Mouse (Mus musculus) hindbrain, embryonic 15.5 days (tissue): ENCODE results near the gene Nlrp6. TPM values are rescaled to one million over a fixed set of nuclear protein-coding genes. Genes with fewer than 3 reads are reported as not detected.
"Not testable (repeated sequence)": the region's sequence is repeated elsewhere in the genome, so short reads cannot be mapped to it uniquely, and the experiment has no call there.

Experiments
- ATAC-seq: fragments of 200-750 bp; cut with Nextera tagmentation; 2 replicates; pipeline ENCODE4 v1.8.0; 2017; ENCODE audit warnings: low read depth, moderate number of reproducible peaks, moderate TSS enrichment; ENCODE audit not compliant: low FRiP score
- H3K27ac ChIP-seq: fragments of 300-500 bp; sonication (generic); replicated peaks from 2 replicates; pipeline ENCODE4 v1.5.1; 2015; ENCODE audit warnings: mild to moderate bottlenecking, inconsistent platforms
- H3K27me3 ChIP-seq: fragments of 300-500 bp; sonication (generic); 2 replicates; pipeline ENCODE4 v1.6.1; 2015; ENCODE audit warnings: control low read depth, inconsistent platforms
- H3K36me3 ChIP-seq: fragments of 300-500 bp; sonication (generic); 2 replicates; pipeline ENCODE4 v1.6.1; 2015; ENCODE audit warnings: control low read depth, inconsistent platforms
- H3K4me1 ChIP-seq: fragments of 300-500 bp; sonication (generic); replicated peaks from 2 replicates; pipeline ENCODE4 v1.6.1; 2015; ENCODE audit warnings: control low read depth, inconsistent platforms
- H3K4me2 ChIP-seq: fragments of 300-500 bp; sonication (generic); 2 replicates; pipeline ENCODE4 v1.6.1; 2015; ENCODE audit warnings: moderate library complexity, mild to moderate bottlenecking, inconsistent platforms
- H3K4me3 ChIP-seq: fragments of 300-500 bp; sonication (generic); 2 replicates; pipeline ENCODE4 v1.5.1; 2015; ENCODE audit warnings: mild to moderate bottlenecking, inconsistent platforms
- H3K9ac ChIP-seq: fragments of 300-500 bp; sonication (generic); 2 replicates; pipeline ENCODE4 v1.6.1; 2015; ENCODE audit warnings: inconsistent platforms
- H3K9me3 ChIP-seq: fragments of 300-500 bp; sonication (generic); 2 replicates; pipeline ENCODE4 v1.6.1; 2016; ENCODE audit warnings: control low read depth, inconsistent platforms
- WGBS: fragments of 180-500 bp; shearing (Covaris S2); methylation state at CpG from one replicate; pipeline ENCODE4 v1.1.7; 2015; 5-methylcytosine and 5-hydroxymethylcytosine counted together
- polyA plus RNA-seq: library from polyadenylated mRNA; unstranded; fragments of >200 nt; fragmentation: Nextera tagmentation; extraction: Ambion mirVana; gene quantifications from 2 replicates; pipeline ENCODE4 v1.2.1, GENCODE M21; 2015

The Nlrp6 gene
- polyA plus RNA-seq: 0.67 and 0.88 TPM in 2 replicates

DNA sequence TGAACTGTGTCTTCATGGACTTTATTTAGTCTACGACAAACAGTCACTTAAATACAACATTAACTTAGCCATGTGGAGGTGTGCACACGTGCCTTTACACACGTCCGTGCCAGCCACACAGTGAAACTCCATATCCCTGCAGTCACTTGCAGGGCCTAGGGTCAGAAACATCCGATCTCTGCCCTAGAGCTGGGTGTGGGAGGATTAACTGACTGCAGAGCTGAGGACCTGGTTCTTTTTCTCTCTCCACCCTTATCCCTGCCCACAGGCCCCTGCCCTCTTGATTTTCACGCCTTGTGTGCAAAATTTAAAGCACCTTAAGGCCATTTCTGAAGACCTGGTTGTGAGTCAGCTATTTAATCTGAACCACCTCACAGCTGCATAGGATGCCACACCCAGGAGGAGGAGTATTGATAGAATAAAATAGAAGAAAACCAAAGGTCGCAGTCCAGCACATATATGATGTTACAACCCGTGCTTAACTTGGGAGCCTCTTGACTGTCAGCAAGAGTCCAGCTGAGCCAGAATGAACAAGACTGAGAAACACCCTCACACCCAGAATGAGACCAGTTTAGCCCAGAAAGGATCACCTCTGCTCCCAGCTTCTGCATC is at the start of gene Nlrp6:
Gene Nlrp6 (plus strand): TSS at position 485 of the 612 bp plus-strand sequence.
- 80% methylated on average over 8 of the region's 8 CpGs for WGBS
- Histone ChIP-seq H3K4me2 (peak within 1 kb of the TSS; percentile 99), H3K36me3 (no peaks in the 10 kb centered on the region), H3K4me3 (peak within 1 kb of the TSS; percentile 51; the same call in 1 of the 2 replicates), H3K4me1 (peaks cover 18% of the 10 kb centered on the region), H3K27ac (no peak within 1 kb of the TSS), H3K27me3 (peaks cover 71% of the 10 kb centered on the region), H3K9ac (no peak within 1 kb of the TSS), H3K9me3 (no peaks in the 10 kb centered on the region)
- no peak for ATAC-seq

DNA sequence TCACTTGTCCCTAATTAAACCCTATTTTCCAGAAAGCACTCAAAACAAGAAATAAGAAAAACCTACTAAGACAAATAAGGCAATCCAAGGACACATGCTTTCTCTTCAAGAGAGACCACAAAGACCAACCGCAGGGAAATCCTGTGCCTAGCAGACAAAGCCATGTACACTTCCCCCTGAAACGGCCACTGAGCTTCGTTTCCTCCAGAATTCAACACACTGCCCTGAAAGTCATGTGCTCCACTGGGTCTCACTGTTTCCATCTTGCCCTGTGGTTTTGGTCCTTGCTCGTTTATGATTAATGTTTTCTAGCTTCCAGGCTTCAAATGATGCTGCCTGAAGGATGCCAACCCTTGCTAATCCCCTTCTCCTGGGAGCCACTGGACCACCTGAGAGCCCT is 46.5 kb upstream of the Nlrp6 start:
- no peak for ATAC-seq
- no peaks in the 10 kb centered on the region for H3K9me3 ChIP-seq
- H3K27ac ChIP-seq: no peak overlapping the region
- no peak overlapping the region for H3K9ac ChIP-seq
- H3K4me3 ChIP-seq: no peak overlapping the region
- no peaks in the 10 kb centered on the region for H3K27me3 ChIP-seq
- H3K36me3 ChIP-seq: peaks cover 5% of the 10 kb centered on the region; the same call in 1 of the 2 replicates
- 90% methylated on average over 4 of the region's 4 CpGs for WGBS
- no peaks in the 10 kb centered on the region for H3K4me1 ChIP-seq
- no peak overlapping the region for H3K4me2 ChIP-seq

DNA sequence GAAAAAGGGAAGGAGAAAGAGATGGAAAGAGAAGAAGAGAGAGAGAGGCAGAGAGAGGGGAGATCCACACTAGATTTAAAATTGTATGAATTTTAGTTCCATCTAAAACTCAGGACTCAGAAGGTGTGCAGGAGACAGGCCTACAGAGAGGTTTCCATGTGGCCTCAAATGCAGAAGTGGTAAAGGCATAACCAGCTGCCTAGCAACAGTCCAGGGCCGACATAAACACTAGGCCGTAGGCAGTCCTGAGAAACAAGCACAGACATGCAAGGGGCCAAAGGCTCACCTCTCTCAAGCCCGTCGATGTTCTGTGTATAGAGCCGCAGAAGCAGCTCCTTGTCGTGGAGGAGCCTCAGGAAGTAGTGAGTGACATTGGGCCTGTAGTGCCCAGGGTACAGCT is 43.3 kb upstream of the Nlrp6 start:
- Histone ChIP-seq H3K4me1 (peaks cover 9% of the 10 kb centered on the region), H3K36me3 (peaks cover 5% of the 10 kb centered on the region; the same call in 1 of the 2 replicates), H3K27ac (no peak overlapping the region), H3K4me3 (no peak overlapping the region), H3K4me2 (no peak overlapping the region), H3K9ac (no peak overlapping the region), H3K27me3 (no peaks in the 10 kb centered on the region), H3K9me3 (no peaks in the 10 kb centered on the region)
- ATAC-seq: no peak
- WGBS: 92% methylated on average over 6 of the region's 6 CpGs

DNA sequence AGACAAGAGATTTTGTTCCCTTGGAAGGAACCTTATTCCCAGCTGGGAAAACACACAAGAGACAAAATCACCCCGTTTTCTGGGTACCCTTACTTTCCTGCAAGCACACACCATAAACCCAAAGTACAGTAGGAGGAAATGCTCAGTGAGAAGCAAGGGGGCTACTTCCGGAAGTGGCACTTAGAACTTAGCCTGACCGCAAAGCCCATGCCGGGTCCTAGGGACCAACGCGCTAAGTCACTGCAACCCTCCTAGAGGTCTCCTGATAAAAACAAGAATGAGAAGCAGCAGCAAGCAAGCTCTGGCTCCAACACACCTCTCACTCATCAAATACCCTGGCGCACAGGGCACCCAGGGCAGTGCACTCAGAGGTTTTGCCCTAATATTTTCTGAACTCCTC is 41.3 kb upstream of the Nlrp6 start:
- 91% methylated on average over 7 of the region's 7 CpGs for WGBS
- H3K27ac ChIP-seq: no peak overlapping the region
- no peaks in the 10 kb centered on the region for H3K27me3 ChIP-seq
- H3K4me3 ChIP-seq: no peak overlapping the region
- no peak overlapping the region for H3K4me2 ChIP-seq
- no peak overlapping the region for H3K9ac ChIP-seq
- peaks cover 19% of the 10 kb centered on the region for H3K4me1 ChIP-seq
- ATAC-seq: no peak
- H3K9me3 ChIP-seq: no peaks in the 10 kb centered on the region
- peaks cover 5% of the 10 kb centered on the region; the same call in 1 of the 2 replicates for H3K36me3 ChIP-seq

DNA sequence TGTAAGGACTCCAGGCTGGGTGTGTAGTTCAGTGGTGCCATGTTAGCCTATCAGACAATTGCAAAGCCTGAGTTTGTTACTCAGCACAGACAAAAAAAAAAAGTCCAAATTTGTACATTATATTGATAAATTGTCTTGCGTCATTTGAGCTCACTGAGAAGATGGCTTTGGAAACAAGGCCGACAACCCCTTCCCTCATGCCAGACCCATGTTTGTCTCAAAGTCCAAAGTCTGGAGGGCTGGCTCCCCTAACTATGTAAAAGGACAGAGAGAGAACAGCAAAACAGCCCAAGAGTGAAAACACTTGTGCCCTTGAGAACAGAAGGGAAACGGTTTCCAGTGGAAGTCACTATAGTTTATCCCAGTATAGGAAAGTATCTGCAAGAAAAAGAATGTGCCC is 40.3 kb upstream of the Nlrp6 start:
- H3K4me2 ChIP-seq: peak overlapping the region; percentile 61
- no peak overlapping the region for H3K27ac ChIP-seq
- peaks cover 19% of the 10 kb centered on the region for H3K4me1 ChIP-seq
- H3K36me3 ChIP-seq: peaks cover 5% of the 10 kb centered on the region; the same call in 1 of the 2 replicates
- WGBS: 90% methylated on average over 3 of the region's 3 CpGs
- no peak overlapping the region for H3K4me3 ChIP-seq
- ATAC-seq: no peak
- H3K9ac ChIP-seq: no peak overlapping the region
- H3K27me3 ChIP-seq: no peaks in the 10 kb centered on the region
- H3K9me3 ChIP-seq: no peaks in the 10 kb centered on the region

- 26% methylated on average over 8 of the region's 8 CpGs for WGBS
- Histone ChIP-seq H3K9ac (peak overlapping the region; percentile 65), H3K4me3 (peak overlapping the region; percentile 62), H3K4me2 (peak overlapping the region; percentile 61), H3K9me3 (no peaks in the 10 kb centered on the region), H3K27me3 (no peaks in the 10 kb centered on the region), H3K36me3 (peaks cover 2% of the 10 kb centered on the region; the same call in 1 of the 2 replicates), H3K4me1 (peaks cover 19% of the 10 kb centered on the region), H3K27ac (peak overlapping the region; percentile 86)
- no peak for ATAC-seq
Observed at GRCm38 (mm10) chr7:140880865-140881515, 39.7 kb upstream of the Nlrp6 start.

DNA sequence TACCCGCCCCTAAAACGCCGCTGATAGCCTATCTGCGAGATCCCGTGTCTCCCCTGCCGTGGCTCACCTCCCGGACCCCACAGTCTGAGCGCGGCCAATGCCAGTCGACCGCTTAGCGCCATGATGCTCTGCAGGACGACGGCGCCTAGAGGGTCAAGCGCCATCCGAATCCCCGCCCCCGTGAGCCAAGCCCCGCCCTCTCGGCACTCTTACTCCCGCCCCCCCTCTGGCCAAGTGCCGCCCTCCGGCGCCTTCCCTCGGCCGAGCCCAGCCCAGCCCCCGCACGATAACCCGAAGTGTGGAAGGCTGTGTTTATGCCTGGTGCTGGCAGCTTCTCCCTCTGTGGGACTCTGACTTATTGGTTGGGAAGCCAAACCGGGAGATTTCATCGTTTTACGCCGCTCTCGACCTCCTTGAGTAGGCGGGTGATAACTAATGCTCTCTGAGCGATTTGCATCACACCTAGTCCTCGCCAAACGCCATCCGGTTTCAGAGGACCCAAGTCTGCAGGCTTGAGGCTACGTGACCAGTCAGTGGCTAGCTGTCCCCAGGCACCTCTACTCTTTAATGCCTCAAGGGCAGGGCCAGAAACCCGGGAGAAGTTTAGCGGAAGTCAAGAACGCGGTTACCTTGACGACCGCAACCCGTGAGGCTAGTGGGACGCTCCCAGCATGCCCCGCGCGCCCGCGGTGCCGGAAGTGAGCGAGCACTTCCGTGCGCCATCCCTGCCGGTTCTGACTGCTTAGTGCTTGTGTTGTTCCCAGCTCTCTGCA is 38.8 kb upstream of the Nlrp6 start, which contains the start of the genes Psmd13 and Sirt3:
Gene Psmd13 (plus strand): TSS at position 273 of the 773 bp plus-strand sequence.
Gene Sirt3 (minus strand): TSS at position 614 of the 773 bp plus-strand sequence.
- Histone ChIP-seq H3K4me1 (peaks cover 19% of the 10 kb centered on the region), H3K27me3 (no peaks in the 10 kb centered on the region), H3K36me3 (peaks cover 9% of the 10 kb centered on the region; the same call in 1 of the 2 replicates), H3K27ac (peak within 1 kb of the TSS; percentile 86), H3K4me2 (peak within 1 kb of the TSS; percentile 61), H3K9me3 (no peaks in the 10 kb centered on the region), H3K4me3 (peak within 1 kb of the TSS; percentile 62), H3K9ac (peak within 1 kb of the TSS; percentile 69)
- WGBS: under 1% methylated on average over 59 of the region's 59 CpGs
- peak; percentile 95 for ATAC-seq

- Histone ChIP-seq H3K27me3 (no peaks in the 10 kb centered on the region), H3K4me2 (peak overlapping the region; percentile 61), H3K4me1 (peaks cover 19% of the 10 kb centered on the region), H3K9me3 (no peaks in the 10 kb centered on the region), H3K9ac (peak overlapping the region; percentile 69), H3K36me3 (peaks cover 14% of the 10 kb centered on the region), H3K4me3 (peak overlapping the region; percentile 62), H3K27ac (peak overlapping the region; percentile 86)
- ATAC-seq: peak; percentile 57; the same call in 1 of the 2 replicates
- 0% methylated on average over 12 of the region's 12 CpGs for WGBS
Observed at GRCm38 (mm10) chr7:140882469-140882803, 38.3 kb upstream of the Nlrp6 start.

DNA sequence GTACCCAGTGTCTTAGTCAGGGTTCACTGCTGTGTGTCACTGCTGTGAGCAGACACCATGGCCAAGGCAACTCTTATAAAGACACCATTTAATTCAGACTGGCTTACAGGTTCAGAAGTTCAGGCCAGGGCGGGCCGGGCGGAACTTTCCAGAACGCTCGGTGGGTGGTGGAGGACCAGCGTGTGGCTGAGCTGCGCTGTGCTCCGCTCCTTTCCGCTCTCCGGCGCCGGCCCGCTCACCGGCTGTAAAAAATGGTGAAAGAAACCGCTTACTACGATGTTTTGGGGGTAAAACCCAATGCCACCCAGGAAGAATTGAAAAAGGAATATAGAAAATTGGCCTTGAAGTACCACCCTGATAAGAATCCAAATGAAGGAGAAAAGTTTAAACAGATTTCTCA is 30.1 kb upstream of the Nlrp6 start:
- H3K27ac ChIP-seq, ATAC-seq, H3K4me2 ChIP-seq, H3K9ac ChIP-seq, H3K27me3 ChIP-seq, H3K9me3 ChIP-seq, H3K4me3 ChIP-seq, H3K4me1 ChIP-seq: not testable (repeated sequence)
- WGBS: 96% methylated on average over 16 of the region's 16 CpGs
- H3K36me3 ChIP-seq: peaks cover 65% of the 10 kb centered on the region

DNA sequence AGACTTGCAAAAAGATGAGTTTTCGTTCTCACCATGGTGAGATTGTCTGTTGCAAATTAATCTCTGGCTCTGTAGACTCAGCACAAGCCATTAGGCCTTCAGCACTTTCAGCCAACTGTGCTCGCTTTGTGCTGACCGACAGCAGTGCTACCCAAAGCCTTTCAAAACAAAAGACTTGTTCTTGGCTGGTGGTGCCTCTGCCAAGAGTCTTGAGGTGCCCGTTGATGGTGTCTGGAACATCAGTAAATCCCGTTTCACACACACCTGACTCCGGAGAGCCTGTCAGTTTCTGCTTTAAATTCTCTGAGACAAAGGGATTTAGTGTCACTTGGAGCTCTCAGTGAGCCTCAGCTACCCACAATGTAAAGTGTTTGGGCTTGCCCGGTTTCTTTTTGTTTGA is 26.7 kb upstream of the Nlrp6 start:
- 93% methylated on average over 7 of the region's 7 CpGs for WGBS
- no peaks in the 10 kb centered on the region for H3K4me1 ChIP-seq
- H3K27ac ChIP-seq: no peak overlapping the region
- no peak overlapping the region for H3K4me3 ChIP-seq
- no peak overlapping the region for H3K9ac ChIP-seq
- no peak overlapping the region for H3K4me2 ChIP-seq
- ATAC-seq: no peak
- H3K9me3 ChIP-seq: no peaks in the 10 kb centered on the region
- H3K36me3 ChIP-seq: peaks cover 71% of the 10 kb centered on the region
- H3K27me3 ChIP-seq: no peaks in the 10 kb centered on the region

GRCm38 (mm10) chr7:140894611-140895010 is 26.1 kb upstream of the Nlrp6 start:
- no peak for ATAC-seq
- H3K4me1 ChIP-seq: no peaks in the 10 kb centered on the region
- no peak overlapping the region for H3K4me3 ChIP-seq
- no peaks in the 10 kb centered on the region for H3K9me3 ChIP-seq
- no peak overlapping the region for H3K27ac ChIP-seq
- H3K4me2 ChIP-seq: no peak overlapping the region
- no peak overlapping the region for H3K9ac ChIP-seq
- 94% methylated on average over 3 of the region's 3 CpGs for WGBS
- H3K36me3 ChIP-seq: peaks cover 66% of the 10 kb centered on the region
- no peaks in the 10 kb centered on the region for H3K27me3 ChIP-seq

GRCm38 (mm10) chr7:140897863-140898262 is 22.8 kb upstream of the Nlrp6 start:
- H3K36me3 ChIP-seq: peaks cover 47% of the 10 kb centered on the region
- WGBS: 94% methylated on average over 7 of the region's 7 CpGs

More at GRCm38 (mm10) chr7:140897863-140898262, 22.8 kb upstream of the Nlrp6 start:
- no peak overlapping the region for H3K4me3 ChIP-seq
- no peak overlapping the region for H3K9ac ChIP-seq
- ATAC-seq: no peak
- no peaks in the 10 kb centered on the region for H3K9me3 ChIP-seq
- no peaks in the 10 kb centered on the region for H3K27me3 ChIP-seq
- H3K4me2 ChIP-seq: no peak overlapping the region
- no peak overlapping the region for H3K27ac ChIP-seq
- no peaks in the 10 kb centered on the region; the same call in 1 of the 2 replicates for H3K4me1 ChIP-seq
